Mouse (Mus musculus): ENCODE data around the gene Car2.

GRCm38 (mm10) chr3:14865941-14866340 lies 20.1 kb upstream of the Car2 start:
- TF ChIP-seq ZNF384 (IDR thresholded peaks at IDR 0.05; ENCODE audit: low read depth, low read length) (no peak), CHD2 (IDR thresholded peaks at IDR 0.05; ENCODE audit: low read depth, low read length) (no peak), HCFC1 (IDR thresholded peaks at IDR 0.05; ENCODE audit: borderline replicate concordance, insufficient read depth, low read length) (no peak), MAFK (IDR thresholded peaks at IDR 0.05; ENCODE audit: insufficient read depth, low read depth, low read length) (no peak), ZC3H11A (IDR thresholded peaks at IDR 0.05; ENCODE audit: borderline replicate concordance, low read depth, low read length) (no peak)

Data from ES-E14 (cell line).